Mouse (Mus musculus) intestine, embryonic 15.5 days (tissue): ENCODE measurements around the gene Mst1r. TPM values are rescaled to one million over a fixed set of nuclear protein-coding genes. Genes with fewer than 3 reads are reported as not detected.

ENCODE experiments used
- ATAC-seq: fragments of 200-750 bp; cut with Nextera tagmentation; 2 replicates; pipeline ENCODE4 v1.8.0; 2017; ENCODE audit warnings: moderate TSS enrichment, moderate library complexity
- H3K27ac ChIP-seq: fragments of 300-500 bp; sonication (generic); 2 replicates; pipeline ENCODE4 v1.5.1; 2015; ENCODE audit warnings: mild to moderate bottlenecking, inconsistent platforms
- H3K27me3 ChIP-seq: fragments of 300-500 bp; sonication (generic); replicated peaks from 2 replicates; pipeline ENCODE4 v1.6.1; 2015; ENCODE audit warnings: inconsistent platforms
- H3K36me3 ChIP-seq: fragments of 300-500 bp; sonication (generic); 2 replicates; pipeline ENCODE4 v1.6.1; 2015; ENCODE audit warnings: inconsistent platforms
- H3K4me1 ChIP-seq: fragments of 300-500 bp; sonication (generic); replicated peaks from 2 replicates; pipeline ENCODE4 v1.6.1; 2015; ENCODE audit warnings: inconsistent platforms
- H3K4me2 ChIP-seq: fragments of 300-500 bp; sonication (generic); replicated peaks from 2 replicates; pipeline ENCODE4 v1.6.1; 2015; ENCODE audit warnings: mild to moderate bottlenecking, inconsistent platforms
- H3K4me3 ChIP-seq: fragments of 300-500 bp; sonication (generic); replicated peaks from 2 replicates; pipeline ENCODE4 v1.5.1; 2015; ENCODE audit warnings: inconsistent platforms
- H3K9ac ChIP-seq: fragments of 300-500 bp; sonication (generic); 2 replicates; pipeline ENCODE4 v1.6.1; 2015; ENCODE audit warnings: inconsistent platforms
- H3K9me3 ChIP-seq: fragments of 300-500 bp; sonication (generic); 2 replicates; pipeline ENCODE4 v1.6.1; 2016; ENCODE audit warnings: inconsistent platforms
- WGBS: fragments of 180-500 bp; shearing (Covaris S2); methylation state at CpG from one replicate; pipeline ENCODE4 v1.1.7; 2015; 5-methylcytosine and 5-hydroxymethylcytosine counted together
- polyA plus RNA-seq: library from polyadenylated mRNA; unstranded; fragments of >200 nt; fragmentation: Nextera tagmentation; extraction: Ambion mirVana; gene quantifications from 2 replicates; pipeline ENCODE4 v1.2.1, GENCODE M21; 2015

The Mst1r gene
- polyA plus RNA-seq, 1 experiment from 2014 or later = 11.4 TPM

GRCm38 (mm10) chr9:107899855-107900254 is 6.8 kb upstream of the Mst1r start:
- WGBS = 74% methylated on average over 12 of the region's 12 CpGs
- no peak for ATAC-seq
- H3K4me3 ChIP-seq = no peak overlapping the region
- H3K9me3 ChIP-seq = no peaks in the 10 kb centered on the region
- no peak overlapping the region for H3K9ac ChIP-seq
- H3K36me3 ChIP-seq = peaks cover 10% of the 10 kb centered on the region
- H3K27ac ChIP-seq = no peak overlapping the region
- no peak overlapping the region for H3K4me2 ChIP-seq
- H3K4me1 ChIP-seq = peaks cover 6% of the 10 kb centered on the region; the same call in 1 of the 2 replicates
- H3K27me3 ChIP-seq = peaks cover 9% of the 10 kb centered on the region; the same call in 1 of the 2 replicates

GRCm38 (mm10) chr9:107900840-107901626 is 5.6 kb upstream of the Mst1r start:
- Histone ChIP-seq H3K27me3 (peaks cover 9% of the 10 kb centered on the region; the same call in 1 of the 2 replicates), H3K9ac (peak overlapping the region; percentile 44), H3K4me3 (peak overlapping the region; percentile 32), H3K4me2 (peak overlapping the region; percentile 67), H3K4me1 (peaks cover 18% of the 10 kb centered on the region), H3K9me3 (no peaks in the 10 kb centered on the region), H3K27ac (no peak overlapping the region), H3K36me3 (peaks cover 10% of the 10 kb centered on the region)
- ATAC-seq = peak; percentile 79
- 13% methylated on average over 44 of the region's 44 CpGs for WGBS

GRCm38 (mm10) chr9:107901627-107901914 is 5.1 kb upstream of the Mst1r start:
- Histone ChIP-seq H3K27me3 (peaks cover 9% of the 10 kb centered on the region; the same call in 1 of the 2 replicates), H3K4me1 (peaks cover 23% of the 10 kb centered on the region), H3K4me3 (peak overlapping the region; percentile 32; the same call in 1 of the 2 replicates), H3K27ac (no peak overlapping the region), H3K9ac (peak overlapping the region; percentile 44; the same call in 1 of the 2 replicates), H3K4me2 (peak overlapping the region; percentile 67), H3K9me3 (no peaks in the 10 kb centered on the region), H3K36me3 (peaks cover 10% of the 10 kb centered on the region)
- 26% methylated on average over 17 of the region's 17 CpGs for WGBS
- ATAC-seq = no peak

GRCm38 (mm10) chr9:107904726-107905125 is 1.9 kb upstream of the Mst1r start:
- H3K27ac ChIP-seq = no peak overlapping the region
- 3% methylated on average over 4 of the region's 4 CpGs for WGBS
- peaks cover 45% of the 10 kb centered on the region for H3K4me1 ChIP-seq
- no peak overlapping the region for H3K4me2 ChIP-seq
- peak; percentile 4; the same call in 1 of the 2 replicates for ATAC-seq
- no peak overlapping the region for H3K4me3 ChIP-seq
- no peak overlapping the region for H3K9ac ChIP-seq
- H3K36me3 ChIP-seq = peaks cover 10% of the 10 kb centered on the region
- no peaks in the 10 kb centered on the region for H3K9me3 ChIP-seq
- peaks cover 9% of the 10 kb centered on the region; the same call in 1 of the 2 replicates for H3K27me3 ChIP-seq

- Histone ChIP-seq H3K27ac (peak overlapping the region; percentile 83), H3K9me3 (no peaks in the 10 kb centered on the region), H3K4me3 (peak overlapping the region; percentile 53), H3K4me1 (peaks cover 40% of the 10 kb centered on the region), H3K27me3 (no peaks in the 10 kb centered on the region), H3K4me2 (peak overlapping the region; percentile 81), H3K36me3 (peaks cover 10% of the 10 kb centered on the region), H3K9ac (peak overlapping the region; percentile 57)
- WGBS = 38% methylated on average over 31 of the region's 31 CpGs
- no peak for ATAC-seq
Measured at GRCm38 (mm10) chr9:107906967-107907800, 511 bp downstream of the Mst1r start.

GRCm38 (mm10) chr9:107907801-107908120 is 1.1 kb downstream of the Mst1r start:
- peak overlapping the region; percentile 83 for H3K27ac ChIP-seq
- no peak for ATAC-seq
- H3K9me3 ChIP-seq = no peaks in the 10 kb centered on the region
- H3K4me2 ChIP-seq = peak overlapping the region; percentile 81
- peak overlapping the region; percentile 53 for H3K4me3 ChIP-seq
- H3K4me1 ChIP-seq = peaks cover 40% of the 10 kb centered on the region
- WGBS = 64% methylated on average over 14 of the region's 14 CpGs
- peaks cover 7% of the 10 kb centered on the region for H3K36me3 ChIP-seq
- peak overlapping the region; percentile 57 for H3K9ac ChIP-seq
- H3K27me3 ChIP-seq = no peaks in the 10 kb centered on the region

- no peaks in the 10 kb centered on the region for H3K27me3 ChIP-seq
- peak; percentile 63 for ATAC-seq
- H3K9me3 ChIP-seq = no peaks in the 10 kb centered on the region
- 0 out of 2 replicates have a peak, but pooled peaks cover 6% of the 10 kb centered on the region for H3K36me3 ChIP-seq
- H3K4me1 ChIP-seq = peaks cover 40% of the 10 kb centered on the region
- peak overlapping the region; percentile 83 for H3K27ac ChIP-seq
- peak overlapping the region; percentile 81 for H3K4me2 ChIP-seq
- H3K9ac ChIP-seq = peak overlapping the region; percentile 57
- 27% methylated on average over 18 of the region's 18 CpGs for WGBS
- peak overlapping the region; percentile 53 for H3K4me3 ChIP-seq
Measured at GRCm38 (mm10) chr9:107908410-107909158, 1.9 kb downstream of the Mst1r start.

- H3K4me3 ChIP-seq = peak overlapping the region; percentile 53
Measured at GRCm38 (mm10) chr9:107910025-107910769, 3.5 kb downstream of the Mst1r start.

GRCm38 (mm10) chr9:107914764-107915420 is 8.2 kb downstream of the Mst1r start:
- Histone ChIP-seq H3K9me3 (no peaks in the 10 kb centered on the region), H3K36me3 (peaks cover 23% of the 10 kb centered on the region), H3K4me2 (no peak overlapping the region), H3K9ac (no peak overlapping the region), H3K27ac (no peak overlapping the region), H3K4me1 (peaks cover 4% of the 10 kb centered on the region), H3K4me3 (no peak overlapping the region), H3K27me3 (no peaks in the 10 kb centered on the region)
- WGBS = 75% methylated on average over 16 of the region's 16 CpGs
- ATAC-seq = no peak

More at GRCm38 (mm10) chr9:107910025-107910769, 3.5 kb downstream of the Mst1r start:
- ATAC-seq = peak; percentile 62
- Histone ChIP-seq H3K4me1 (peaks cover 35% of the 10 kb centered on the region), H3K9me3 (no peaks in the 10 kb centered on the region), H3K36me3 (peaks cover 10% of the 10 kb centered on the region), H3K27me3 (no peaks in the 10 kb centered on the region), H3K4me2 (peak overlapping the region; percentile 81), H3K27ac (peak overlapping the region; percentile 71), H3K9ac (peak overlapping the region; percentile 2; the same call in 1 of the 2 replicates)
- 63% methylated on average over 15 of the region's 15 CpGs for WGBS

GRCm38 (mm10) chr9:107917895-107918608 is 11.4 kb downstream of the Mst1r start:
- ATAC-seq = peak; percentile 40; the same call in 1 of the 2 replicates
- H3K9me3 ChIP-seq = no peaks in the 10 kb centered on the region
- no peak overlapping the region; the same call in 1 of the 2 replicates for H3K27ac ChIP-seq
- H3K4me2 ChIP-seq = no peak overlapping the region
- no peak overlapping the region for H3K4me3 ChIP-seq
- no peaks in the 10 kb centered on the region for H3K27me3 ChIP-seq
- H3K9ac ChIP-seq = no peak overlapping the region
- WGBS = 33% methylated on average over 13 of the region's 13 CpGs
- peaks cover 4% of the 10 kb centered on the region for H3K4me1 ChIP-seq
- H3K36me3 ChIP-seq = peaks cover 24% of the 10 kb centered on the region
